Mouse (Mus musculus) macrophage (primary cell): Measurements from ENCODE around the gene Nxn. TPM values are rescaled to one million over a fixed set of nuclear protein-coding genes. Genes with fewer than 3 reads are reported as not detected.

Experiments used
- H3K27ac ChIP-seq: fragments of 350-480 bp; formaldehyde crosslinking; 2 replicates; pipeline ENCODE4 v1.9.0; 2021
- H3K36me3 ChIP-seq: fragments of 350-480 bp; formaldehyde crosslinking; 2 replicates; pipeline ENCODE4 v1.9.0; 2021; ENCODE audit errors: inconsistent target
- H3K4me3 ChIP-seq: fragments of 350-480 bp; formaldehyde crosslinking; 2 replicates; pipeline ENCODE4 v1.9.0; 2021; ENCODE audit errors: inconsistent target
- H3K79me2 ChIP-seq: fragments of 350-480 bp; formaldehyde crosslinking; 2 replicates; pipeline ENCODE4 v1.9.0; 2021; ENCODE audit errors: inconsistent target
- WGBS: methylation state at CpG from one replicate; pipeline ENCODE4 v1.1.7; 2026; ENCODE audit warnings: inconsistent platforms; ENCODE audit not compliant: missing documents; 5-methylcytosine and 5-hydroxymethylcytosine counted together
- polyA plus RNA-seq: library from polyadenylated mRNA; stranded (reverse); fragments of 250-400 nt; gene quantifications from 3 replicates; pipeline ENCODE4 v1.2.4, GENCODE M21; 2018; ENCODE audit warnings: inconsistent platforms

The Nxn gene
- polyA plus RNA-seq, 1 experiment from 2014 or later, result 0.37 TPM

GRCm38 (mm10) chr11:76387097-76387496, 11.8 kb downstream of the Nxn start:
- Histone ChIP-seq H3K36me3 (no peaks in the 10 kb centered on the region), H3K4me3 (no peak overlapping the region), H3K27ac (no peak overlapping the region), H3K79me2 (no peaks in the 10 kb centered on the region)
- 100% methylated on average over 1 of the region's 1 CpGs for WGBS

DNA sequence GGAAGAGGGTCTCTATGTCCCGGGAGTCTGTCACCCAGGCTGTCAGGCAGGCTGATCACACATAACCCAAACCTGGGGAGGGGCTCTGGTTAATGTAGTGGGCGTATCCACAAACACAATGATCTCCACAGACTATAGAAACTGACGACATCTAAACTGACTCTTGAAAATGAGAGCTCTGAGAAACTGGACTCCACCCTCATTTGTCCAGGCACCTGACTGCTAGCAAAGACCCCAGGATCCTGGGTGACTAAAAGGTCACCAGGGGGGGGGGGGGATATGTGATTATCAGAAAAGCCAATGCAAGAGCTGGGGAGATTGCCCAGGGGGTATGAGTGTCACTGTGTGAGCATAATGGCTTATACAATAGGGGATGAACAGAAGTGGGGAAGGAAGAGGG, 13.2 kb downstream of the Nxn start:
- H3K36me3 ChIP-seq, result no peaks in the 10 kb centered on the region
- H3K4me3 ChIP-seq, result no peak overlapping the region
- H3K27ac ChIP-seq, result no peak overlapping the region
- H3K79me2 ChIP-seq, result no peaks in the 10 kb centered on the region
- 90% methylated on average over 3 of the region's 3 CpGs for WGBS

GRCm38 (mm10) chr11:76385017-76385416, 13.9 kb downstream of the Nxn start:
- no peaks in the 10 kb centered on the region for H3K36me3 ChIP-seq
- H3K4me3 ChIP-seq, result no peak overlapping the region
- 97% methylated on average over 4 of the region's 4 CpGs for WGBS
- H3K79me2 ChIP-seq, result no peaks in the 10 kb centered on the region
- no peak overlapping the region for H3K27ac ChIP-seq

DNA sequence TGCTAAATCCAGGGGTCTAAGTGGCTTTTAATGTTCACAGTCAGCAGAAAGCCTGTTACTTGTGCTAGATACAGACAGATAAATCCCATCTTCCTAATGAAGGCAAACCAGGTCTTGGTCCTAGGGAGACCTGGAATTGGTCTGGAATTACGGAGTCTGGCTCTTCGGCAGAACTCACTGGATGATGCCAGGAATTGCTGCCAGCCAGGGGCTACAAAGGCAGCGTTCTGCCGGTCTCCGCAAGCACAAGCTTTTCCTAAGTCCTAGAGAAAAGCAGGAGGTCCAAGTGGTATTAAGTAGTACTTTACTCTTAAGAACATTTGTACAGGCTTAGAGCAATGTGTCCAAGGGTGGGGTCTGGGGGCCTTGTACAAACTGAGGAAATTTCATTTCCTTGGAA, 14.6 kb downstream of the Nxn start:
- Histone ChIP-seq H3K36me3 (no peaks in the 10 kb centered on the region), H3K27ac (no peak overlapping the region), H3K4me3 (no peak overlapping the region), H3K79me2 (no peaks in the 10 kb centered on the region)
- WGBS, result 92% methylated on average over 5 of the region's 5 CpGs

GRCm38 (mm10) chr11:76382711-76383324, 16.1 kb downstream of the Nxn start:
- Histone ChIP-seq H3K79me2 (no peaks in the 10 kb centered on the region), H3K36me3 (no peaks in the 10 kb centered on the region), H3K4me3 (no peak overlapping the region), H3K27ac (no peak overlapping the region)
- 94% methylated on average over 13 of the region's 13 CpGs for WGBS

DNA sequence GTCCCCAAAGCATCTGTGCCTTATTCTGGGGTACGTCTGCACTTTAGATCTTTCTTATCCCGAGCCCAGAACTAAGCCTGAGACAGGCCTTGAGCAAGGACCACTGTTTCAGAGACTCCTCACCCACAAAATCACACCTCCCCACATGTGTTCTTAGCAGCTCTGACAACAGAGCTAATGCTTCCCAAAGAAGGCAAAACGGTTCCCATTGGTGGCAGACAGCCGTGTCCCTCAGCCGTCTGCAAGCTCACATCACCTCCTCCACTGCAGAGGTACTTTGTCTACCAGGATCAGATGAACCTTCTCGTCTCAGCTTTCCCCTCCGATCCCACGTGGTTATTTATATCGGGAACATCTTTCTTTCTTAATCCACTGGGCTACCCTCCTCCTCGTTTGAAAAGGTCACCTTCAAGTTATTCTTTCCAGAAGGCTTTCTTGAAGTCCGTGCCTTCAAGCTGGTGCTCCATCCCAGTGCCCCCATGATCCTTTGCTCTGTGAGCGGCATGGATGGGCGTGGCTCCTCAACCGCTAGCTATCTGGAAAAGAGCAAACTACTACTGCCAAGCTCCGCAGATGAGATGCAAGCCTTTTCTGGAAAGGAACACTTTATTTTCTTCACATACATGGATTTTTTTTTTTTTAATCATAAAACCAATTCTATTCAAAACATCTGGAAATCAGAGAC, 17.6 kb downstream of the Nxn start:
- Histone ChIP-seq H3K27ac (no peak overlapping the region), H3K4me3 (no peak overlapping the region), H3K36me3 (no peaks in the 10 kb centered on the region), H3K79me2 (no peaks in the 10 kb centered on the region)
- WGBS, result 91% methylated on average over 15 of the region's 15 CpGs

DNA sequence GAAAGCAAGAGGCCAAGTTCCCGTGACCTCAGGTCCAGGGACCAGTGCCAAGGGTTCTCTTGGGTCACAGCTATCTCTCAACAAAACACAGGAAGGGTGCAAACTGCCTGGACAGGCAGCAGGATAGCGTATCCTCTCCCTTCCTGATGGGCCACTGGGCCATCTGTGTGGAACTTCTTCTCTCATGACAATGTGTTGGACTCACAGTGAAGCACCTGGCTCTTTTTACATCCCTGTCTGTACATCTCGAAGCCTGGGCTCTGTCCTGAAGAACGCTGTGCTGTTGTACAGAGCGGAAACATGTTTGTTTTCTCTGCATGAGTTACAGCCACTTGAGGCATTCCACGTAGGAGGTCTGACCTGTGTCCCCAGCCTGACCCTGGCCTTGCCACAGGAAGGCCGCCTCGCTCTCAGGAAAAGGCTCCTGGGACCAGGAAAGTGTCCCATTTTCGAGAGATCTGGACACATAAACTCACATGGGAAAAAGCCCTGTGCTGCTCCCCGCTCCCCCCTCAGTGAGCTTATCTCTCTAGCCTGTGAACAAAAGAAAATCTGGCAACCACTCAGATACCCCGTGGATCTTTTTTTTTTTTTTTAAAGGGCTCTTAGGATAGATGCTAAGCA, 18.9 kb downstream of the Nxn start:
- WGBS, result 91% methylated on average over 11 of the region's 11 CpGs
- Histone ChIP-seq H3K79me2 (no peaks in the 10 kb centered on the region), H3K4me3 (no peak overlapping the region), H3K36me3 (no peaks in the 10 kb centered on the region), H3K27ac (no peak overlapping the region)

DNA sequence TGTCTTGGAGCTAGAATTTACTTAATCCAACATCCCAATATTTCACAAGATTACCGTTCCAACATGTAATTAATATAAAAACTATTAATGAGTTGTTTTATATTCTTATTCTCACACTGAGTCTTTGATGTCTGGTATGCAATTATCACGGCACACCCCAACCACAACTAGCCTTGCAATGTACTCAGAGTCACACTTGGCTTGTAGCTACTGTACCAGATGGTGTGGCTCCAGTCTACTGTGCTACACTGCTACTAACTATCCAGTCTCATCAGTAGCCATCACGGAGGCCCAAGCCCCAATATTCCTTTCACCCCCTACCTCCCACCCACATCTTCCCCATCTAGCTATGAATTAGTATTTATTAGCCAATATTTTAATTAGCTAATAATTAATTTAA, 22.5 kb downstream of the Nxn start:
- H3K4me3 ChIP-seq, result no peak overlapping the region
- H3K79me2 ChIP-seq, result no peaks in the 10 kb centered on the region
- 90% methylated on average over 3 of the region's 3 CpGs for WGBS
- H3K27ac ChIP-seq, result no peak overlapping the region
- no peaks in the 10 kb centered on the region for H3K36me3 ChIP-seq

- Histone ChIP-seq H3K36me3 (no peaks in the 10 kb centered on the region), H3K4me3 (no peak overlapping the region)
- 88% methylated on average over 17 of the region's 17 CpGs for WGBS
Measured at GRCm38 (mm10) chr11:76374491-76375185, 24.3 kb downstream of the Nxn start.

DNA sequence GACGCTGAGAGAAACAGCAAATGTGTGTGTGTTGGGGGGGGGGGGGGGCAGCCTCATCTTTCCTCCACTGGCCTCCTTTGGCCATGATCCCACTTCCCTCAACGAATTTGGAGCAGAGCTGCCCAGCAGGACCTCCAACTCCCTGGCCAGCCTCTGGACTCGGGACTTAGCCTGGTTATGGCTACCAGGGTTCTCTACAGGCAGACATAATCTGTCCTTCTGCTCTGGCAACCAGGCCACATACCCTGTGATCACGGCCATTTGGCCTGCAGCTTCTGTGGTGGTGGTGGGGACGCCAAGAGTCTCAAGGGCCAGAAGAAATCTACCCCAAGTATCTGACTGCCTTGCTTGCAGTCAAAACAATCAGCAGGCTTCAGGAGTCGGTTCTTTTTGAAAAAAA, 26.4 kb downstream of the Nxn start:
- H3K27ac ChIP-seq, result no peak overlapping the region
- 72% methylated on average over 4 of the region's 6 CpGs for WGBS
- no peaks in the 10 kb centered on the region for H3K36me3 ChIP-seq
- no peaks in the 10 kb centered on the region for H3K79me2 ChIP-seq
- H3K4me3 ChIP-seq, result no peak overlapping the region

More at GRCm38 (mm10) chr11:76374491-76375185, 24.3 kb downstream of the Nxn start:
- no peak overlapping the region for H3K27ac ChIP-seq
- no peaks in the 10 kb centered on the region for H3K79me2 ChIP-seq

DNA sequence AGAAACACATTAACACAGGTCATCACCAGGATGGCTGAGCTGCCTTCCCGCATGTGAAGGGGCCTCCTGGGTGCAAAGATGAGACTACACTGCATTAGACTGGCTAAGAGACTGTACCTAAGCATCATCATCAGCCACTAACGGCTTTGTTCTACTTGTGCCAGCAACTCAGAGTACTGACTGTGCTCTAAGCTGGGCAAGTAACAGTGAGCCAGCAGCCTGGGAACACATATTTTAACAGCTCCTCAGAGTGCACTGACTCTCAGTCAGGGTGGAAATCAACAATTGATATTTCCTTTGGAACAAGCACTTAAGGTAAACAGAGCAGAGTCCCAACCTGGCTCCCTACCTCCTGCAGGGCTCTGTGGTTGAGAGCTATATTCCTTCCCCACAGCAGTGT, 26.8 kb downstream of the Nxn start:
- WGBS, result 100% methylated on average over 2 of the region's 2 CpGs
- Histone ChIP-seq H3K79me2 (no peaks in the 10 kb centered on the region), H3K36me3 (no peaks in the 10 kb centered on the region), H3K4me3 (no peak overlapping the region), H3K27ac (no peak overlapping the region)

DNA sequence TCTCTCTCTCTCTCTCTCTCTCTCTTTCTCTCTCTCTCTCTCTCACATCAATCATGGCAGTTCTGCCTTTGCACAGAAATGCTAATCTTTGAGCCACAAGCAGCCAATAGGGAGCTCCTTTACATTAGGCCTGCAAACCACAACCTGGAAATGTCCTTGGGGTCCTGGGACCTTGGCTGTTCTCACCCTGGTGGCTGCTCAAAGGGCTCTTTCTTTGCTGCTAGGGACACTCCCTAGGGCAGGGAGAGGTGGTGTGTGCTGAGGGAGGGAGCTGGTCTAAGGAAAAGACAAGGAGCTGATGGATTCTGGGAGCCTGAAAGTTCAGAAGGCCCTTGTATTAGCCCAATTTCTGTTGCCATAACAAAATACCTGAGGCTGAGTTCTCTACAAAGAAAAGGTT, 28.4 kb downstream of the Nxn start:
- Histone ChIP-seq H3K27ac (no peak overlapping the region), H3K36me3 (no peaks in the 10 kb centered on the region), H3K79me2 (no peaks in the 10 kb centered on the region), H3K4me3 (no peak overlapping the region)

- Histone ChIP-seq H3K36me3 (no peaks in the 10 kb centered on the region), H3K27ac (no peak overlapping the region), H3K79me2 (no peaks in the 10 kb centered on the region), H3K4me3 (no peak overlapping the region)
- 93% methylated on average over 15 of the region's 15 CpGs for WGBS
Measured at GRCm38 (mm10) chr11:76366720-76367119, 32.2 kb downstream of the Nxn start.

DNA sequence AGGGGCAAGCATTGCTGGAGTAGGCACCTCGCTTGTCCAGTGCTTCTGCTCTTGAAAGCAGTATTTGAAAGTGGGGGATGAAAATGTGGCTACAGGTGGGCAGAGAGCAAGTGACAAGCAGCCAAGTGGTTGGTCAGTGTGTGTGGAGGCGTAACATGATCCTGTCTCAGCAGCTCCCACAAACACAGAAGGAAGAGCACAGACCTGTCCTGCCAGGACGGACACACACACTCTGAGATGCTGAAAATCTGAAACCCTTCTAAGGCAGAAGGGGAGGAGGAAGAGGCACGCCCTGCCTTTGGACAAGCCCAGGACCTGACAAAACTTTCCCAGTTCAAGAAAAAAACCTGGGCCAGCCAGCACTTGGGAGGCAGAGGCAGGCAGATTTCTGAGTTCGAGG, 34.9 kb downstream of the Nxn start:
- 94% methylated on average over 5 of the region's 5 CpGs for WGBS

DNA sequence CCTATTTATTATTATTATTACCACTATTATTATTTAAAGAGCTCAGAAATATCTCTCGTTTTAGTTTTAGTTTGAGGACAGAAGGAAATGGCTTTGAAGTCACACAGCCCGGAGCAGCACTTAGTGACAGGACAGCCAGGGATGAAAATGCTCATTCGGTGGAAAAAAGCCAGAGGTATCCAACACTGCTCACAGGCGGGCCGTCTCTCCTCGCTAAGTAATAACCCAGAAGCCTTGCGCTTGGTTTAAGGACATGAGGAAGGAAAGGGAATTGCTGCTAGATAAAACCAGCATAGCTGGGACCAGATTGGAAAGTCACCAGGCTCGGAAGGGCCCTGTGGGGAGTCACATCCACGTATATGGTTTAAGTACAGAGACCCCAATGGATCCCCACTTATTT, 35.3 kb downstream of the Nxn start:
- H3K4me3 ChIP-seq, result no peak overlapping the region
- H3K27ac ChIP-seq, result no peak overlapping the region
- WGBS, result 93% methylated on average over 9 of the region's 9 CpGs
- H3K36me3 ChIP-seq, result no peaks in the 10 kb centered on the region
- no peaks in the 10 kb centered on the region for H3K79me2 ChIP-seq

More for the DNA sequence above, 34.9 kb downstream of the Nxn start:
- no peak overlapping the region for H3K4me3 ChIP-seq
- H3K36me3 ChIP-seq, result no peaks in the 10 kb centered on the region
- no peak overlapping the region for H3K27ac ChIP-seq
- H3K79me2 ChIP-seq, result no peaks in the 10 kb centered on the region
